Mouse (Mus musculus): ENCODE measurements at regions not wholly inside any gene's neighbourhood (a gene's known extent, or its start where the extent isn't known, plus 50 kb on each side); places are given as distances from the start of the nearest gene placed in this dataset.

GRCm38 (mm10) chr6:133170548-133170947 is 65.8 kb downstream of the Smim10l1 start:
- no peak for DNase-seq (ENCODE audit: low read depth)

GRCm38 (mm10) chr6:133171286-133171685 is 66.6 kb downstream of the Smim10l1 start:
- no peak for DNase-seq (ENCODE audit: low read depth)

GRCm38 (mm10) chr6:133206173-133206572 is 85.8 kb upstream of the 5530400C23Rik start:
- peak; percentile 71 for DNase-seq (ENCODE audit: low read depth)
